Mouse (Mus musculus) kidney, embryonic 16.5 days (tissue): ENCODE results near the gene Nadk2. TPM values are rescaled to one million over a fixed set of nuclear protein-coding genes. Genes with fewer than 3 reads are reported as not detected.

ENCODE experiments used
- ATAC-seq: fragments of 200-750 bp; cut with Nextera tagmentation; 2 replicates; pipeline ENCODE4 v1.8.0; 2017; ENCODE audit warnings: moderate TSS enrichment; ENCODE audit not compliant: low FRiP score, low TSS enrichment
- H3K27ac ChIP-seq: fragments of 300-500 bp; sonication (generic); 2 replicates; pipeline ENCODE4 v1.5.1; 2014; ENCODE audit warnings: low read length
- H3K27me3 ChIP-seq: fragments of 300-500 bp; sonication (generic); 2 replicates; pipeline ENCODE4 v1.6.1; 2014; ENCODE audit warnings: low read length, control low read depth, mixed read lengths; ENCODE audit not compliant: insufficient read depth
- H3K36me3 ChIP-seq: fragments of 300-500 bp; sonication (generic); 2 replicates; pipeline ENCODE4 v1.6.1; 2014; ENCODE audit warnings: low read length, control low read depth, mixed read lengths; ENCODE audit not compliant: insufficient read depth
- H3K4me1 ChIP-seq: fragments of 300-500 bp; sonication (generic); 2 replicates; pipeline ENCODE4 v1.6.1; 2014; ENCODE audit warnings: low read length, control low read depth, mixed read lengths; ENCODE audit not compliant: insufficient read depth
- H3K4me2 ChIP-seq: fragments of 300-500 bp; sonication (generic); replicated peaks from 2 replicates; pipeline ENCODE4 v1.6.1; 2014; ENCODE audit warnings: low read depth, low read length
- H3K4me3 ChIP-seq: fragments of 300-500 bp; sonication (generic); 2 replicates; pipeline ENCODE4 v1.5.1; 2014; ENCODE audit warnings: mild to moderate bottlenecking, low read length
- H3K9ac ChIP-seq: fragments of 300-500 bp; sonication (generic); replicated peaks from 2 replicates; pipeline ENCODE4 v1.6.1; 2014; ENCODE audit warnings: low read length
- H3K9me3 ChIP-seq: fragments of 300-500 bp; sonication (generic); 2 replicates; pipeline ENCODE4 v1.6.1; 2016; ENCODE audit warnings: low read length, control low read depth
- WGBS: fragments of 180-500 bp; shearing (Covaris S2); extraction: QIAGEN DNeasy Blood & Tissue Kit; methylation state at CpG from one replicate; pipeline ENCODE4 v1.1.7; 2014; 5-methylcytosine and 5-hydroxymethylcytosine counted together
- polyA plus RNA-seq: library from polyadenylated mRNA; unstranded; fragments of >200 nt; fragmentation: Nextera tagmentation; extraction: Ambion mirVana; gene quantifications from 2 replicates; pipeline ENCODE4 v1.2.1, GENCODE M21; 2015

The Nadk2 gene
- polyA plus RNA-seq, 1 experiment from 2014 or later, result 26.4 TPM

DNA sequence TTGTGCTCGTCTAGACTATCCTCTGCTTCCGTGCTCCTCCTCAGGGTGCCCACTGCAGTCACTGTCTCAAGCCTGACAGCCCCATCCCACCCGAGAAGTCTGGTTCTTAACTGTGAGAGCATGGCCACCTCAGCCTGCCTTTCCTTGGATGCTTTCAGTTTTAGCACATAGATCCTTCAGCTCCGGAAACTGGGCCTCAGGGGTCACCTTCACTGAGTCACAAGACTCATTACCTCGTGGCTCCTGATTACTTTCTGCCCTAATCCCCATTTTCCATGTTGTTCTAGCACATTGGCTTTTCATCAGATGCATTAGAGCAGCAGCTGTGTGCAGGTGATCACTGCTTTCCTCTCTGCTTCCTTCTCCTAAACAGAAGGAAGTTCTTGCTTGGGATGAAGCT lies 16.4 kb downstream of the Nadk2 start:
- ATAC-seq, result no peak
- WGBS, result 69% methylated on average over 5 of the region's 5 CpGs
- Histone ChIP-seq H3K4me2 (no peak overlapping the region), H3K36me3 (peaks cover 10% of the 10 kb centered on the region; the same call in 1 of the 2 replicates), H3K9me3 (no peaks in the 10 kb centered on the region), H3K27me3 (no peaks in the 10 kb centered on the region), H3K4me1 (peaks cover 18% of the 10 kb centered on the region), H3K4me3 (no peak overlapping the region), H3K27ac (no peak overlapping the region), H3K9ac (no peak overlapping the region)

DNA sequence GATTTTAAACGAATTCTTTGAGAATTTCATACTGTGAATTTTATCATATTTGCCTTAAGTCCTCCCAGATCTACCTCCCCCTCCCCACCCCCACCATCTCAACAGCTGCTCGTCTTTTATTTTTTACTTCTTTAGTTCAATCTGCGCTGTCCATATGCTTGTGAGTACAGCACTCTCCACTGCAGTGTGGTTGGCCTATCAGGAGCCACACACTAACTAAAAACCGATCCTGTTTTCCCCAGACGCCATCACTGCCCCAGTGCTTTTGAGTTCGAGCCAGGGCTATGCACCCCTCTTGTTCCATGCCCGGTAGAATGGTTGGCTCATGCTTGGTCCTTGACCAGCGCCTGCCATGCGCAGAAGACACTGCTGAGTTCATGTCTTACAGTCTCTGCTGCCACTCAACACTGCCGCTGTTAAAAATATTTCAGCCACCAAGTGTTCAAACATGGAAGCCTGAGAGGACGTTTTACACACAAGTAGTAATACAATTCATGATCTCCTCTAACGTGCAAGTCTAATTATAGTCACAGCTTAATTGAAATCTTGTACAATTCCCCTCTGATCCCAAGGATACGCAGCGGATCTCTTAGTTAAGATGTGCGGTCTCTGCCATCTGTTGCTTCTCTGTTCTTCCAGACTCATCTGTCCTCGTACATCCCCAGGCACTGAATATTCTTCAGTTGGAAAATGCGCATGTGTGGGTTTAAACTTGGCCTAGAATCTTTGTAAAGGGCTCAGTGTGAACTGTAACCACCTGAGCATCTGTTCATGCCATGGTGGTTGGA lies 17.0 kb downstream of the Nadk2 start:
- Histone ChIP-seq H3K4me1 (peaks cover 18% of the 10 kb centered on the region), H3K27ac (no peak overlapping the region), H3K9ac (no peak overlapping the region), H3K4me2 (no peak overlapping the region), H3K27me3 (no peaks in the 10 kb centered on the region), H3K4me3 (no peak overlapping the region), H3K9me3 (no peaks in the 10 kb centered on the region), H3K36me3 (peaks cover 15% of the 10 kb centered on the region; the same call in 1 of the 2 replicates)
- WGBS, result 89% methylated on average over 17 of the region's 17 CpGs
- no peak for ATAC-seq

GRCm38 (mm10) chr15:9088683-9089072 lies 17.6 kb downstream of the Nadk2 start:
- WGBS, result 54% methylated on average over 8 of the region's 8 CpGs
- no peaks in the 10 kb centered on the region for H3K27me3 ChIP-seq
- H3K9ac ChIP-seq, result no peak overlapping the region
- H3K4me1 ChIP-seq, result peaks cover 18% of the 10 kb centered on the region
- H3K9me3 ChIP-seq, result no peaks in the 10 kb centered on the region
- H3K36me3 ChIP-seq, result peaks cover 19% of the 10 kb centered on the region
- no peak overlapping the region for H3K4me2 ChIP-seq
- 0 out of 2 replicates have a peak, but pooled peaks have one; percentile 28 for ATAC-seq
- no peak overlapping the region for H3K4me3 ChIP-seq
- H3K27ac ChIP-seq, result peak overlapping the region; percentile 20; the same call in 1 of the 2 replicates

GRCm38 (mm10) chr15:9089136-9089720 lies 18.2 kb downstream of the Nadk2 start:
- 12% methylated on average over 2 of the region's 2 CpGs for WGBS
- no peaks in the 10 kb centered on the region for H3K9me3 ChIP-seq
- H3K27ac ChIP-seq, result no peak overlapping the region
- ATAC-seq, result peak; percentile 71
- peaks cover 20% of the 10 kb centered on the region for H3K36me3 ChIP-seq
- no peak overlapping the region for H3K9ac ChIP-seq
- H3K4me1 ChIP-seq, result peaks cover 19% of the 10 kb centered on the region
- no peak overlapping the region for H3K4me3 ChIP-seq
- no peak overlapping the region for H3K4me2 ChIP-seq
- no peaks in the 10 kb centered on the region for H3K27me3 ChIP-seq

DNA sequence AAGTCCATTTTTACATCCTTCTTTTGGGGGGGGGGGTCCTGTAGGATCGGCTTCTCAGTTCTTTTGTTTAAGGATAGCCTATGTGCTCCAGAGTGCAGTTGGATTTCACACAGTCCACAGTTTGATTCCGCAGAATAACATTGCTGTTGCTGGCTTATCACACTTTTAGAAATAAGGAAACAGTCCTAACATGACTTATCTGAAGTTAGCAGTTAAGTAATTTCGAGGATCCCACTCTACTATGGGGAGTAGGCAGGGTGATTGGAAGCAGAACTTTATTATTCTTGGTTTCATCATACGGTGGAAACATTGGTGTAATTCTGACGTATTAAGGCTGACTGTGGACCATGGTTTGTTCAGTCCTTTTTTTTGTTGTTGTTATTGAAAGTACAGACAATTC lies 19.6 kb downstream of the Nadk2 start:
- H3K9ac ChIP-seq, result no peak overlapping the region
- no peak overlapping the region for H3K27ac ChIP-seq
- H3K4me1 ChIP-seq, result peaks cover 24% of the 10 kb centered on the region
- H3K4me2 ChIP-seq, result no peak overlapping the region
- no peaks in the 10 kb centered on the region for H3K9me3 ChIP-seq
- WGBS, result 86% methylated on average over 5 of the region's 5 CpGs
- peaks cover 20% of the 10 kb centered on the region for H3K36me3 ChIP-seq
- no peak overlapping the region for H3K4me3 ChIP-seq
- H3K27me3 ChIP-seq, result no peaks in the 10 kb centered on the region
- no peak for ATAC-seq

GRCm38 (mm10) chr15:9093598-9094365 lies 22.7 kb downstream of the Nadk2 start:
- no peak overlapping the region for H3K9ac ChIP-seq
- H3K4me1 ChIP-seq, result peaks cover 13% of the 10 kb centered on the region
- 68% methylated on average over 11 of the region's 11 CpGs for WGBS
- no peak overlapping the region for H3K4me2 ChIP-seq
- no peak overlapping the region for H3K4me3 ChIP-seq
- H3K27ac ChIP-seq, result no peak overlapping the region
- peak; percentile 46; the same call in 1 of the 2 replicates for ATAC-seq
- no peaks in the 10 kb centered on the region for H3K27me3 ChIP-seq
- peaks cover 19% of the 10 kb centered on the region for H3K36me3 ChIP-seq
- no peaks in the 10 kb centered on the region for H3K9me3 ChIP-seq

DNA sequence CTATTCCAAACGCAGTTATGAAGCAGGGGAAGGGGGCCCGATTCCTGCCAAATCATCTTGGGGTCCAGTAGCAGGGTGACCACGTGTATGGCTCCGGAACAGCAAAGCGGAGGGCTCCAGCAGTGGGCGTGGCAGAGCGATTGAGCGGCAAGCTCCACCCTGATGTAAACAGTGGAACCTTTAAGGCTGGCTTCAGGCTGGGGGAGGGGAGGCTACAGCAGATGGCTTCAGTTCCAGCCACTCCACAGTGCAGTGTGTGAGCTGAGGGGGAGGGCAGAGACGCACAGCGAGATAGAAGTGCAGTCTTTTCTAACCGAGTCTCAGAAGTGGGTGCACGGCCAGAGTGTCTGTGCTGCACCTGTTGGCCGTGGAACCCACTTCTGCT lies 23.3 kb downstream of the Nadk2 start:
- peak; percentile 92 for ATAC-seq
- H3K27ac ChIP-seq, result no peak overlapping the region
- H3K4me3 ChIP-seq, result no peak overlapping the region
- WGBS, result 19% methylated on average over 13 of the region's 13 CpGs
- H3K9me3 ChIP-seq, result no peaks in the 10 kb centered on the region
- H3K36me3 ChIP-seq, result peaks cover 24% of the 10 kb centered on the region
- peak overlapping the region; percentile 36 for H3K4me2 ChIP-seq
- no peaks in the 10 kb centered on the region for H3K27me3 ChIP-seq
- peaks cover 10% of the 10 kb centered on the region for H3K4me1 ChIP-seq
- H3K9ac ChIP-seq, result no peak overlapping the region

GRCm38 (mm10) chr15:9096865-9097264 lies 25.8 kb downstream of the Nadk2 start:
- WGBS, result 91% methylated on average over 4 of the region's 4 CpGs
- H3K9me3 ChIP-seq, result no peaks in the 10 kb centered on the region
- H3K4me1 ChIP-seq, result peaks cover 6% of the 10 kb centered on the region
- peaks cover 36% of the 10 kb centered on the region for H3K36me3 ChIP-seq
- H3K4me2 ChIP-seq, result no peak overlapping the region
- no peak overlapping the region for H3K27ac ChIP-seq
- H3K9ac ChIP-seq, result no peak overlapping the region
- H3K4me3 ChIP-seq, result no peak overlapping the region
- no peaks in the 10 kb centered on the region for H3K27me3 ChIP-seq
- no peak for ATAC-seq

DNA sequence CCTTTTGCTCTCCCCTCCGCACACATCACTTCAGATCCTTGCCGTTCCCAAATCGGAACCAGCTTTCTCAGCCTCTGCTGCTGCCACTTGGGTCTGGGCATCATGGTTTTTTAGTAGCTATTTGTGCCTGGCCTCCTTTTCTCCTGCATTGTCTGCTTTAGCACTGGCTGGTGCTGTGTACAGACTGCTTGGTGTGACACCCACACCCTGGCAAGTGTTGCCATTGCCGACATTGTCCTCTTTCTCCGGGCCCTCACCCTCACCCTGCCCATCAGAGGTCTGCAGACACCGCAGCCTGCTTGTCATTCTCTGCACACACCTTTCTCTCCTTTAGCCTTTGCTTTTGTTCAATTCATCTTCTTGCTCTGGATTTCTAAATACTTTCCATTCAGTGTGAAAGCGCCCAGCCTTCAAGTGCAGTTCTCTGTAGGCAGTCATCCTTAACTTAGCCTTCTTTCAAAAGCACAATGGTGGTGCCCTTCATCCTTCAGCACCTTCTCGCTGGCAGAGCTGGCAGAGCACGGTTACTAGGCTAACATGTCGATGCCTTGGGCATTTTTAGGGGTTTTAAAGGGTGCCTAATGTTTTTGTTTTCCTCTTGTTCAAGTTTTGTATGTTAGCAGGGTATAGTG lies 29.5 kb downstream of the Nadk2 start:
- Histone ChIP-seq H3K9ac (no peak overlapping the region), H3K9me3 (no peaks in the 10 kb centered on the region), H3K27ac (no peak overlapping the region), H3K4me2 (no peak overlapping the region), H3K27me3 (no peaks in the 10 kb centered on the region), H3K4me3 (no peak overlapping the region), H3K4me1 (no peaks in the 10 kb centered on the region), H3K36me3 (peaks cover 34% of the 10 kb centered on the region)
- ATAC-seq, result no peak
- WGBS, result 90% methylated on average over 10 of the region's 10 CpGs
